Mouse (Mus musculus): ENCODE data around the gene Insr.
"Not testable (repeated sequence)": the region's sequence is repeated elsewhere in the genome, so short reads cannot be mapped to it uniquely, and the experiment has no call there.

The Insr gene

GRCm38 (mm10) chr8:3278934-3279720 is at the start of gene Insr:
TSS of gene Insr (minus strand) at chr8:3279617.
- DNase-seq: peak; percentile 96

GRCm38 (mm10) chr8:3327538-3328245 is 48.3 kb upstream of the Insr start:
- no peak for DNase-seq

DNA sequence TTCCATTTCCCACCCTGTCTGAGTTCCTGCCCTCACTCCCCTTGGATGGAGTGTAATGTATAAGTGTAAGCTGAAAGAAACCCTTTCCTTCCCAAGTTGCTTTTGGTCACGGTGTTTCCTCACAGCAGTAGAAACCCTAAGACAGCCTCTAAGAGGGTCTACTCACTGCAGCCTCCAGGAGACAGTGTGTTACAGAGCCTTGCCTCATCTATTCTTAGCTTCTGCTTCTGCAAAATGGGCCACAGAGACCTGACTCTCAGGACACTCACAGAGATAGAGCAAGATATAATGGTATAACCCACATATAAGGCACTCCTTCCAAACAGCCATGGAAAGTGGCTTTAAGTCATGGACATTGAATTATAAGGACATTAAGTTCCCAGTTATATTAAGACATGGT is 47.6 kb upstream of the Insr start:
- DNase-seq: no peak

GRCm38 (mm10) chr8:3324253-3324652 is 44.8 kb upstream of the Insr start:
- no peak for DNase-seq

DNA sequence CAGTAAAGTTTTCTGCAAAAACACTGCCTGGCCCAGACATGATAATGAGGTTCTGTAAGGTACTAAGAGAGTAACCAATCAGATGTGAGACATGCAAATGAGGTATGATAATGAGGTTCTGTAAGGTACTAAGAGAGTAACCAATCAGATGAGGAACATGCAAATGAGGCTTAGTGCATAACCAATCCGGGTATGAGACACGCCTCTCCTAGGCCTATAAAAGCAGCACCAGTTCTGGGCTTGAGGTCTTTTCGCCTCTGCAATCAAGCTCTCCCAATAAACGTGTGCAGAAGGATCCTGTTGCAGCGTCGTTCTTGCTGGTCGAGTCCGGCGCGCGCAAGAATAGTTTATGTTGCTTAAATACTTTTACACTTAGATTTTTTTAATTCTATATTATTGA is 39.9 kb upstream of the Insr start:
- DNase-seq: not testable (repeated sequence)

DNA sequence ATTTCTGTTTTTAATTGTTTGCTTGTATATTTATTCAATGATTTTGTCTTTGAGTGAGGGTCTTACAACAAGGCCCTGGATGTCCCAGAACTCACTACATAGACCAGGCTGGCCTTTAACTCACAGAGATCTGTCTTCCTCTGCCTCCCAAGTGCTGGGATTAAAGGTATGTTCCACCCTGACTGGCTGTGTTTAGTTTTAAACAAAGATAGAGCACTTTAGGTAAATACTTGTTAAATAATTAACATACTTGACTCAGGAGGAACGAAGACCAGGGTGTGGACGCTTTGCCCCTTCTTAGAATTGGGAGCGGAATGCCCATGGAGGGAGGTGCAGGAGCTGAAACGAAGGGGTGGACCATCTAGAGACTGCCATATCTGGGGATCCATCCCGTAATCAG is 37.2 kb upstream of the Insr start:
- no peak for DNase-seq

DNA sequence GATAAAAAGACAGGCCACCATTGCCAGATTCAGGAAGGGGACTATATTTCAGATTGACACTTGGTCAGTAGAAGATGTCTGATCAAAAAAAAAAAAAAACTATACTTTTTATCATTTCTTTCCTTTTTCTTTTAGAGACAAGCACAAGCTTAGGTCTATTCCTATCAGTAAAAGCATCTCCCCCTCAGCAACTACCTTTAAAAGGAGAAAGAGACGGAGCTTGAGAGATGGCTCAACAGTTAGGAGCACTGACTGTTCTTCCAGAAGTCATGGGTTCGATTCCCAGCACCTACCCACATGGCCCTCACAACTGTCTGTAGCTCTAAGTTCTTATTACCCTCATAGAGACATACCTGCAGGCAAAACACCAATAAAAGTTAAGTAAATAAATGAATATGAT is 34.9 kb upstream of the Insr start:
- no peak for DNase-seq

DNA sequence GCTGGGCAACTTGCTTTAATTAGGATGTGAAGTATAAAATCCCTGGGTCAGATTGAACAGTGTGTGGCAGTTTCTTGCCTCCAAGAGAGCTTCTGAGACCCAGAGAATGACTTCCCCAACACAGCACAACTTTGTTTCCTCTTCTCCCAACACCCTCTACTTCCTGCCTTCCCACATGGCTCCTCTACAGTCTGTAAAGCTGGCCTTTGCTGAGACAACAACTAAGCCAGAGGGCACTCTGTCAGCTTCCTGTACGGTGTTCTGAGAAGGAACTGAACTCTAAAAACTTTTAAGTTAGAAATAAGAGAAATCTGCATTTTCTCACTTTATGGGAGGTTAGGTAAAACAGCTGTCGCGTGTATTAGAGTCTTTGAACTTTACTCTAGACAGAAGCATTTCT is 34.4 kb upstream of the Insr start:
- no peak for DNase-seq

DNA sequence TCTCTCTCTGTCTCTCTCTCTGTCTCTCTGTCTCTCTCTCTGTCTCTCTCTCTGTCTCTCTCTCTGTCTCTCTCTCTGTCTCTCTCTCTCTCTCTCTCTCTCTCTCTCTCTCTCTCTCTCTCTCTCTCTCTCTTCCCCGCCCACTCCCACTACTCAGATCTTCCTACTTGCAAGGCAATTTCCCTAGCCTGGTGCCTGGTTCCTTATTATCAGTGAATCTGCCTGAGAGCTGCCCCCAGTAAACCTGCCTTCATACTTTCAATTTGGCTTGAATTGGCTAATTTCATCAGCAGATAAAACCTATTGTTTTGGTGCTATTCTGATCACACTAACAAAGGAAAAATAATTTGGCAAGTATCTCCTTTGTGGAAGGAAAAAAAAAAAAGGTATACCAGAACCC is 34.0 kb upstream of the Insr start:
- DNase-seq: not testable (repeated sequence)

DNA sequence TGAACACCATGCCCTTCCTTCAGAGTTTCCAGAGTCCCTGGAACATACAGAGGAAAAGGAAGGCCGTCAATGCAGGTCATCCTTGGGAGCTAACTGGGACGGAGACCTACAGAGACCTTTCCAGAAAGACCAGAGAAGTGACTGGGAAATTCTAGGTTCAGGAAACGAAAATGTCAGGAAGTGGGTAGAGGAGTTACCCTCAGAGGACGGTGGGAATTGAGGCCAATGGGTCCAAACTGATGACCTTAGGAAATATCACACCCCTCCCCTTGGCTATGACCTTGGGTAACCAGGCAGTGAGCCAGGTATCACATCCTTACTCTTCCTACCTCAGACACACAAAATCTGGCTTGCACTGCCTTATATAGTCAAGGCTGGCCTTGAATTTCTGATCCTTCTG is 32.1 kb upstream of the Insr start:
- DNase-seq: no peak

DNA sequence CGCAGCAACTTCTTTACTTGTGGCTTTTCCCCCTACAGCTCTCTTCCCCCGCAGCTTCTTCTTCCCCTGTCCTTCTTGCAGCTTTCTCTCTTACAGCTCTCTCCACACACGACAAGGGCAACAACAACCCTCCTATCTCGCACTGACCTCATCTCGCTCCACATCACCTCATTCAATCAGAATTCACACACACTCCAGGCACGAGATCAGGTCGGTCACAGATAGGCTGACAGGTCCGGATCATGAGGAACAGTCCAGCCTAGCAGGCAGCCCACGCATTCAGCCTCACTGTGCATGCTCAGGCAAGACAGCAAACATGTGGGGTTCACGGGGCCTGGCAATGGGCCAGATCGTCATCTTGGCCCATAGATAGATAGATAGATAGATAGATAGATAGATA is 30.2 kb upstream of the Insr start:
- no peak for DNase-seq

- not testable (repeated sequence) for DNase-seq
Measured at GRCm38 (mm10) chr8:3308205-3308800, 28.9 kb upstream of the Insr start.

DNA sequence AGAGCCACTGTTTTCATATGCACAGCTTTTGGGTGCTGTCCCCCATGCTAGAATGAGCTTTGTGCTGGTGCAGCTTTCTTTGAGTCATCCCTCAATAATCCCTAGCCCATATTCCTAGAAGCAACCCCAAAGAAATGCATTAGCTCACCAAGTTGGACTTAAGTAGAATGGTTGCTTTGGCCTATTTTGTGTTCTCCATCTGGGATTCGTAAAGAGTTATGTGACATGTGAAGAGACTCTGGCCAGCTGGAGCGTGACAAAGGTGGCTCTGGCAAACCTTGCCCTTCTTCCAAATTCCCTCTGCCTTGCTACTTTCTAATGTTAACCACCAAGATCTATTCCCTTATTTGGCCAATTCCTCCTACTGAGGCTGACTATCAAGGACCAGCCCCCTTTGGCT is 22.7 kb upstream of the Insr start:
- no peak for DNase-seq

GRCm38 (mm10) chr8:3299322-3299721 is 19.9 kb upstream of the Insr start:
- no peak for DNase-seq

- DNase-seq: no peak
Measured at GRCm38 (mm10) chr8:3285824-3286223, 6.4 kb upstream of the Insr start.

GRCm38 (mm10) chr8:3284656-3285055 is 5.2 kb upstream of the Insr start:
- DNase-seq: no peak

DNA sequence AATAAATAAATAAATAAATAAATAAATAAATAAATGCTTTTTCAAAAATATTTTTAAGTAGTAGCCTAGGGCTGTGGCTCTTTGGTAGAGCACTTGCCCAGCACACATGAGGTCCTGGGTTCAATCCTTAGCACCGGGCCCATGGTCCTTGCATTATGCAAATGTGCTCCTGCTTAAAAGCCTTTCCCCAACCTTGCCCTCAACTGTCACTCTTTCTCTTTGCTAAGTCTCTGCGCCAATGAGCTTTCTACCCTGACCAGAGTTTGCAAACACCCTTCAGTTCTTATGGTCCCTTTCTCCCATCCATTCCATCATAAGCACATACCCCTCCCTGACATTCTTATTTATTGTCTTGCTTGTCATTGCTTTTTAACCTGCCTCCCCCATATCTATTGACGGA is 1.9 kb upstream of the Insr start:
- DNase-seq: no peak

DNA sequence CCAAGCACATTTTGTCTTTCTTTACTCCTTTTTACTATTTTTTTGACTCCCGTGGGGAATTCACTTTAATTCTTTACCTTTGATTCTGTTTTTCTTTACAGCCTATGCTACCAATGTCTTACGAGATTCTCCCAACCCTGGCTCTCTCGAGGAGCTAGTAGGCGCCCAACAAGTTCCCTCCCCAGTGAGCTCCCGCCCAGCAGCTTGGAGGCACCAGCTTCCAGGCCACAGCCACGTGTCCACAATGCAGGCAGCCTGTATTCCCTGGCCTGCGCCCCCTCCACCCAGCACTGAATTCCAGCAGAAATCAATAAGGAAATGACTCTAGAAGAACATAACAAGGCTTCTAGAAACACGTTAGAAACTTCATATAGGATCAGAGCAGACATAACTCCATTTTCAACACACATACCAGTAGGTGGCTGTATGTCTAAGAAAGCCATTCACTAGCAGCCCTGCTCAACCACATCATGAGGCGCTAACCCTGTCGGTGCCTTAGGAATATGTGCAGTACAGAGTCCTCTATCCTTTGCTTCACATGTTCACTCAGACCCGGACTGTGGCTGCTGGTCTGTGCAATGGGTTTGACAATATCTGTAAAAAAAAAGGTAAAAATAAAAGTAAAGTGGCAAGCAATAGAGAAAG is 971 bp upstream of the Insr start:
- peak; percentile 17 for DNase-seq

GRCm38 (mm10) chr8:3279721-3280077 is 282 bp upstream of the Insr start:
- DNase-seq: no peak

DNA sequence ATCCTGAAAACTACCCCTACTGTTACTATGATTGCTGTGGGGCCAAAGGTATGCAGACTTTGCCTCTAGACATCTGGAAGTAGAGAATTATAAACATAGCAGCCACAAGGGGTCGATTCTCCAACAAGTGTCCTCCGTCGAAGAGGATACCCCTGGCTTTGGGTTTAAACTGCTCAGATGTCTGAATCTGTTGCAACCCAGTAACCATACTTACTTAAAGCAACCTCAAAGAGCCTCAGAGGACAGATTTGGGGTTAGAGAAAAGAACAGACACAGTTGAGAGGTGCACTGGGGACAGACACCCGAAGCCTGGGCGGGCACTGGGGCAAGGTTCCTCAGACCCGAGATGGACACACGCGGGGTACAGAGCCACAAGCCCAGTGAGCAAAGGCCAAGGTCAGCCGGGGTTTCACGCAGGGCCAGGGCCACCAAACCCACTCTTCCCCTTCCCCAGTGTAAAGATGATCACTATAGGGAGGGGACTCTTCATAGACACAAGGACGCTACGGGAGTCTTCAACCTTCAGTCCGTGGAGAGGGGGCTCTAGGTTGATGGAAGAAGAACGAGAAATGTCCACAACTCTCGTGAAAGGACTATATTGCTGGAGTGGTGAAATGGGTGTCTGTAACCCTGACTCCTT is 1.1 kb downstream of the Insr start:
- DNase-seq: peak; percentile 19

DNA sequence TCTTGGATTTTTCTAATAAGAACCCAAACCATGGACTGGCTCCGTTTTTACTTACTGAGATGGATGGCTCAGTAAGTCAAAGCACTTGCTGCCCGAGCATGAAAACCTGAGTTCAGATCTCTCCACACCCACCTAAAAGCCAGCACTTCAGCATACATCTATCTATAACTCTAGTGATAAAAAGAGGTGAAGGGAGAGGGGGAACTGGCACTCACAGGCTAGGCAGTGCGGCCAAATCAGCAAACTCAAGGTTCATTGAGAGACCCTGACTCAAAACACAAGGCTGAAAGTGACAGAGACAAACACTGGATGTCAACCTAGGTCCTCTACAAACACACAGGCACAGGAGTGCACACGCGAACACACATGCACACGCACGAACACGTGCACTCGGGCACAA is 2.2 kb downstream of the Insr start:
- DNase-seq: no peak

GRCm38 (mm10) chr8:3276009-3276408 is 3.4 kb downstream of the Insr start:
- DNase-seq: no peak

- DNase-seq: no peak
Measured at GRCm38 (mm10) chr8:3275189-3275588, 4.2 kb downstream of the Insr start.
